Mouse (Mus musculus) layer of hippocampus, postnatal 25 days (tissue): ENCODE measurements around the gene Lman2. TPM values are rescaled to one million over a fixed set of nuclear protein-coding genes. Genes with fewer than 3 reads are reported as not detected.

Experiments
- DNase-seq, 2 experiments: peaks; one replicate each; pipeline ENCODE4 v3.0.0; 2022; ENCODE audit warnings: mixed read lengths in 2 of 2, low spot score in 1 of 2; ENCODE audit errors: extremely low spot score in 1 of 2
- total RNA-seq, 2 experiments: library from RNA; stranded (reverse); gene quantifications; 2 replicates each; pipeline ENCODE4 v1.2.3; 2021

The Lman2 gene
- 10 to 100 TPM; 58.4 to 61.0 TPM for total RNA-seq

GRCm38 (mm10) chr13:55362453-55363060 lies at the start of gene Lman2:
Gene Lman2, minus strand, starts transcription at chr13:55362783.
- DNase-seq = peak; percentile 76 to 89

GRCm38 (mm10) chr13:55411826-55412225 lies 49.2 kb upstream of the Lman2 start:
- DNase-seq = no peak

DNA sequence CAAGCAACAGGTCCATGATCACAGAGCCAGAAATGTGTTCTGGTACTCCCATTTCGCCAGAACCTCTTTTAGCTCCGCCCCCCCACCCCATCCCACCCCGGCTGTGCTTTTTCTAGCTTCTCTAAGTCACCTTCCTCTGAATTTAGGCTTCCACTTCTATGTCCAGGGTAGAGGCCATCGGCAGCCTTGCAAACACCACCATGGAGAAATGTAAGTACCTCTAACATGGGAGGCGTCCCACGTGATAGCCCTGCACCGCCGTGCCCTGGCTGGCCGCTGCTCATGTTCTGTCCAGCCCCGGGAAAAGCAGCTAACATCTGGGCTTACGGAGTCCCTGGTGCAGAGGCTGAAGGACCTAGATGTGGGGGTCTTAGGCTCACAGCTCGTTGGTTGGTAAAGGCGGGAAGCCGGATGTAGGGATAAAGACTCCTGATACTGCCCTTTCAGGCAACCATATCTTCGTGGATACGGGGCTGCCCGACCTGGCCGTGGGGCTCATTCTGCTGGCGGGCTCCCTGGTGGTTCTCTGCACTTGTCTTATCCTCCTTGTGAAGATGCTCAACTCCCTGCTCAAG lies 46.0 kb upstream of the Lman2 start:
- no peak for DNase-seq

DNA sequence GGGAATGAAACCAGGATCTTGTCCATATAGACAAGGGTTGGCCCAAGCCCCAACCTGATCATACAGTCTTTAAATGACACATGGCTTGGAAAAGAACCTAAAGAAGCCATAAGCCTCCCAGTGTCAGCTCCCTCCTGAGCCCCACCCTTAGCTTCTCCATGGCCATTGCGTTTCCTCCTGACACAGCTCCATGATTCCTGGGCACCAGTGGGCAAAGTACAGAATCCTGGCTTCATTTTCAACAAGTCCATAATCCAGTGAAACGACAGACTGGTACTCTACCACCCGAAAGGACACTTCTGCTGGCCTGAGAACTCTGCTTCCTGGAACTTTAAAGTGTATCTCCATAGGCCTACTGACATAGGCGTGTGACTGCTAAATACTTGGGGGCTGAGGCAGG lies 44.8 kb upstream of the Lman2 start:
- no peak for DNase-seq

- no peak for DNase-seq
Measured at GRCm38 (mm10) chr13:55405783-55406390, 43.3 kb upstream of the Lman2 start.

DNA sequence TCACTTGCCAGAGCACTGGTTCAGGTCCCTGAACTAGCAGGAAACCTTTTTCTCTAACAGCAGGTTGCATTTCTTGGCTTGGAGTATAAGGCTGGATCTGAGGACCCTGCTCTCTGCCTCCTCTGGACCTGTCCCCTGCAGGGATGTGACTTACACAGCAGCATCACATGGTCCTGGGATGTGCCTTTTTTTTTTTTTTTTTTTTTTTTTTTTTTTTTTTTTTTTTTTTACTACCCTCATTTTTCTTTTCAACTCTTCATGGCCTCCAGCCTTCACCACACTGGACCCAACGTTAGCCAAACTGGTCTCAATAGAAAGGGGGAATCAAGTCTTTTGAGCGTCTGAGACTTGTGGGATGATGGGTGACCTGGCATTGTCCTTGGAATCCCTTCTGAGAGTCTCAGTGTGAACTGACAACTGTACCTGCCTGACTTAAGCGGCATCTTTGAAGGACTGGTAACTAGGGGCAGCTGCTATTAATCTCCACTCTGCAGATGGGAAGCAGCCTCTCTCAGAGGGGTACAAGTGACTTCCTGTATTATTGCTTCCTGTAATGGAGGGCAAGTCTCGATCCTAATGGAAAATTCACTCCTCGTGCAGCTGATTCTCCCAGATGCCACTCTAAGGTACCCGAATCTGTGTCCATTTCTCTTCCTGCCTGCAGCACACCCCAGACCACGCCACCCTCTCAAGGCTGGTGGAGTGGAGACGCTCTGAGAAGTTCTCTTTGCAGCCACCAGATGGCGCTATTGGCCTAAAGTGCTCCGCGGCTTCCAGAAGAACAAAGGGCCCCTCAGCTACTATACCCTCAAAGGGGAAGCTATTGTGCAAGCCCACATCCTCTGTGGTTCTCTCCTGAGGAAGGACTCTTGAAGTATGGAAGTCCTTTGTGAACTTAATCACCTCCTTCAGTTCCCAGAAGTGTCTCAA lies 42.5 kb upstream of the Lman2 start:
- peak; percentile 66 to 83 for DNase-seq

DNA sequence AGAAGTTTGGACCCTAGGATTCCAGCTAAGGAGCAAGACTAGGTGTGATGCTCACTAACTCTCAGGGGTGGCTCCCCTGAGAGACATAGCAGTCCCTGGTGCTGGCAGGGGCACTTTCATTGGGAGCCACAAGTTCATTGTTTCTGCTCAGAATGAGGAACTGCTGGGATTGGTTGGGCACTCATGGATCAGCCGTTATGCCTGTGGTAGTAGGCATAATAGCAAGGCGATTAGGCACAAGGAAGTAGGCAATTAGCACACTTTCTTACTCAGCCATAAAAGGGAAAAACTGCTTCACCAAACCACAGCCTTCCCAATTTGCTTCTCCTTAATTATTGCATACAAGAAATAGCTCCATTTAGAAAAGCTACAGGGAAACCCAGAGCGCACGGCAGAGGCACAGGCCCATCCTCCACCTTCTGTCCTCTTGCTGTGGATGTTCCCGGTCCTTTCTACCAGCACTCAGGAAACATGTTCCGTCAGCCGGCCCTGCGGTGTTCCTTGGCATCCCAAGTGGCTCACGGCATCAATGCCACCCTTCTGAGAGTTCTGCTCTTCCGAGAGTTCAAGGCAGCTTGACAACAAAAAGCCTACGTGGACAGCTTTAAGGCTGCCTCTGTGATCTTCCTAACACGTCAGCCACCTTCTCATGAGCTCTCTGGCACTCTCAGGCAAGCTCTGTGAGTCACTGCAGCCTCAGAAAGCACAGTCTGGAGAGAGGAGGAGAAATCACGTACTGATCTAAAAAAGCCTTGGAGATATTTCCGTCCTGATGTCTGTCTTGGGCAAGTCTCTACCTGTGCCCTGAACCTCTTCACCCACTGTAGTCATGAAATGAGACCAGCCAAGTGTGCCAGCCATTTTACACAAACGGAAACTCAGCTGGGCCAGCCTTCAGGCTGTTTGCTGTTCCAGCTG lies 41.6 kb upstream of the Lman2 start:
- DNase-seq = peak in 1 of 2 experiments; percentile 12

DNA sequence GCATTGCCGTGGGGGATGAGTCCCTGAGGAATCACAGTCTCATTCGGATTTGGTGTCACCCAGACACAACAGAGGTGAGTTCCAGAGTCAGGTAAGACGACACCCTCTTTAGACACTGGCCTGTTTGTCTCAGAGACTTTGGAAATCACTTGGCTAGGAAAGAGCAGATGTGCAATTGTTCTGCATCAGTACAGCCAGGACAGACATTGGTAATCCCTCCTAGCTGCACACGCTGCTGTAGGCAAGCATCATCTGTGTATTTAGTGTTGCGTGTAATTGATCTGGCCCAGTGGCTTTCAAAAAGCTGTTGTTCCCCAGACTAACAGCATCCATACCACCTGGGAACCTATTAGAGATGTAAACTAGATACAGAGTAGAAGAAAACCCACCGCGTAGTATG lies 40.7 kb upstream of the Lman2 start:
- no peak for DNase-seq

DNA sequence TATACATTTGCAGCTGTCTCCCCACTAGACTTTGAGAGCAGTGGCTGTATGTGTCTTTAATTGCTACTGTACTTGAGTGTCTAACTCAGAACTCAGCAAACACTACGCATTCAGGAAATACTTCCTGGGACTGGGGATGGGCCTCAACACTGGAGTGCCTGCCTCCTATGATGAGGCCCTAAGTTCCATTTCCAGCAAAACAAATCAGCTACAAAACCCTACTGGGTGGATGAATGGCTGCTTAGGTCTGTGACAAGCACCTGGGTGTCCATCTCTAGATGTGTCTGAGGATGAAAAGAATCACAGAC lies 37.4 kb upstream of the Lman2 start:
- DNase-seq = no peak

GRCm38 (mm10) chr13:55399300-55400038 lies 36.9 kb upstream of the Lman2 start:
- DNase-seq = no peak

DNA sequence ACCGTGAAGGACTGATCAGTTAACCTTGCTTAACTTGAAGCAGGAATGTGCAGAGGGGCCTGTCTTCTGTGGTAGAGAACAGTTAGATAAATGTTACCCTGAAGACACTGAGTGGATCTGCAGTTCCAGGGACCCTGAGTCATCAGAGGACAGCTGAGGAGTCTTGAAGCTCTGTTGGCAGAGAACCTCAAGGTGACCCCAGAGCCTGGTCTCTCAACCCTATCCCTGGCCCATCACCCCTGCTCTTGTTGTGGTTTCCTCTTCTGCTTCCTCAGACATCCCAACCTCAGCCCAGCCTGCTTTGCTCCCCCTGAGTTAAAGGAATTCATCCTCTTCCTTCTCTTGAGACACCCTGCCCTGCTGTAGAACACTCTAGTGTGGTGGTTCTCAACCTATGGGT lies 35.5 kb upstream of the Lman2 start, which contains the start of gene Slc34a1:
TSS of gene Slc34a1 (plus strand) at position 100 of the 400 bp plus-strand sequence.
- DNase-seq = no peak

GRCm38 (mm10) chr13:55392933-55393332 lies 30.4 kb upstream of the Lman2 start:
- no peak for DNase-seq

GRCm38 (mm10) chr13:55391626-55392029 lies 29.0 kb upstream of the Lman2 start:
- no peak for DNase-seq

- no peak for DNase-seq
Measured at GRCm38 (mm10) chr13:55390644-55391043, 28.1 kb upstream of the Lman2 start.

DNA sequence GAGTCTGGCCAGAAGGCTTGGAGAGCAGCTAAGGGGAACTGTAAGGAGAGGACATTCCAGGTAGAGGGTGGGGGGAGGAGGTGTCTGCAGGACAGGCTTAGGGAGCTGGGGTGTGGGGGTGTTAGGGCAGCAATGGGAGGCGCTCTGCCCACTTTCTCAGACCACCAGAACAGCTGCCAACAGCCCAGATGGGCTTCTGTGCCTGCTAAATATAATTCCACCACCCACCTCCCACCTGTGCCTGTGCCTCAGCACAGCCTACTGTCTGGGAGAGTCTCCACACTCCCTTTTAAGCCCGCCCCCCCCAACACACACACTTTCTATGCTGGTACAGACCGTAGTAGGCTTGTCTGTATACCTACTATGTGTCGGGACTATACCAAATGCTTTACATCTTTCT lies 19.2 kb upstream of the Lman2 start:
- DNase-seq = peak; percentile 46 to 51

- no peak for DNase-seq
Measured at GRCm38 (mm10) chr13:55378907-55379580, 16.5 kb upstream of the Lman2 start.

GRCm38 (mm10) chr13:55375877-55376276 lies 13.3 kb upstream of the Lman2 start:
- no peak for DNase-seq

DNA sequence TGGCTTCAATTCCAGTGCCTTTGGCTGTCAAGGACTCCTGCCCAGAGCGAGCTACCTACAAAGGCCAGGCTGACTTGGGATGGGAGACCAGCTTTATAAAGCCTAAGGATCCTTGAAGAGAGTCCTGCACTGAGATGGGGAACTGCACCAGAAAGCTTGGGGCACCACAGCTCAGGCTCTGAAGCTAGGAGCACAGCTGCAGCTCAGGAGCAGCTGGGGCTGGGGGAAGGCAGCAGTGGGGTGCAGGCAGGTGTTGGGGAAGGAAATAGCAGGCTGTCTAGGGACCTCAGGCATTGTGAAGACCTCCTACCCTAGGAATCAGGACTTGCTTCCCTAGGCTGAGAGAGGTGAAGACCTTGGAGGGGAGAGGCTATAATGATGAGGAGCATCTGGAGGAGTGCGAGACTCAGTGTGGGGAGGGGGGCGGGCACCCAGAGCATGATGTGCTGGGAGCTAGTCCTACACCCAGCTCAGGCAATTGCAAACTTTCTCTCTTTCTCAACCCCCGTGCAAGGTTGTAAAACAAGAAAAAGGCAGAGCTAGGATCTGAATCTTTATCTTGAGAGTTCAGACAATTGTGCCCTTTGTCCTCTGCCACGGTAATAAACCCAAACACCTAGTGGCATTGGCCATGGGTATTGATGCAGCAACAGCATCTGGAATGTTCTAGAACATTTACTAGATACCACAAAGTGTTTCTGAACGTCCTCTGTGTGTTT lies 11.8 kb upstream of the Lman2 start:
- DNase-seq = no peak
